Mouse (Mus musculus) liver, embryonic 14.5 days (tissue): Measurements from ENCODE around the gene Cd83.

Experiments used
- CTCF ChIP-seq: IDR thresholded peaks from 2 replicates; pipeline ENCODE4 v1.5.1; 2016; ENCODE audit warnings: antibody characterized with exemption, low read depth, control low read depth
- EP300 ChIP-seq: IDR thresholded peaks from 2 replicates; pipeline ENCODE4 v1.6.1; 2016; ENCODE audit warnings: antibody characterized with exemption, low read depth

- TF ChIP-seq CTCF (no peak), EP300 (no peak)
These were observed 10.5 kb upstream of the Cd83 start for GRCm38 (mm10) chr13:43773965-43774566.
